Mouse (Mus musculus) effector memory CD4-positive, alpha-beta T cell, adult 5 months (primary cell): Measurements from ENCODE around the gene Xpc. TPM values are rescaled to one million over a fixed set of nuclear protein-coding genes. Genes with fewer than 3 reads are reported as not detected.

Source experiments
- polyA plus RNA-seq: library from polyadenylated mRNA; unstranded; fragments of 100-300 nt; shearing (Covaris generic); gene quantifications from one replicate; pipeline ENCODE4 v1.2.1, GENCODE M21; 2017

Gene Xpc
- 14.4 TPM for polyA plus RNA-seq

GRCm38 (mm10) chr6:91515545-91516449, at the start of gene Xpc, which contains the start of gene Lsm3:
TSS of gene Xpc (minus strand) at chr6:91515888.
TSS of gene Lsm3 (plus strand) at chr6:91515928.

GRCm38 (mm10) chr6:91472868-91473804, 42.6 kb downstream of the Xpc start, which contains the start of the genes Chchd4 and Tmem43:
TSS of gene Chchd4 (minus strand) at chr6:91473546.
TSS of gene Tmem43 (plus strand) at chr6:91473703.

Other genes starting within 250 kb of the Xpc start
- not detected for gene Wnt7a, start 104.5 kb downstream of the Xpc start, polyA plus RNA-seq
- 10.0 TPM for gene Chchd4, start 42.3 kb downstream of the Xpc start, polyA plus RNA-seq
- gene Tmem43, start 42.2 kb downstream of the Xpc start, polyA plus RNA-seq: 34.1 TPM
- gene Lsm3, start within 50 bp of the Xpc start, polyA plus RNA-seq: 86.4 TPM
- gene Slc6a6, start 168.2 kb upstream of the Xpc start, polyA plus RNA-seq: 95.0 TPM